Mouse (Mus musculus): ENCODE measurements at regions not wholly inside any gene's neighbourhood (a gene's known extent, or its start where the extent isn't known, plus 50 kb on each side); places are given as distances from the start of the nearest gene placed in this dataset.

GRCm38 (mm10) chr5:97330074-97330473 lies 62.1 kb downstream of the Naa11 start:
- H3K27ac ChIP-seq (replicated peaks): no peak overlapping the region
- H3K9ac ChIP-seq: no peak overlapping the region
- no peak overlapping the region for H3K4me3 ChIP-seq
- ATAC-seq (ENCODE audit: low read depth): no peak
- H3K4me2 ChIP-seq: no peak overlapping the region
- no peaks in the 10 kb centered on the region for H3K9me3 ChIP-seq
- 59% methylated on average over 1 of the region's 1 CpGs for WGBS
- H3K4me1 ChIP-seq (replicated peaks): no peaks in the 10 kb centered on the region
- no peaks in the 10 kb centered on the region for H3K27me3 ChIP-seq
- H3K36me3 ChIP-seq: no peaks in the 10 kb centered on the region

- WGBS: 76% methylated on average over 5 of the region's 5 CpGs
- ATAC-seq (ENCODE audit: low read depth): no peak
- Histone ChIP-seq H3K9ac (no peak overlapping the region), H3K27ac (replicated peaks) (no peak overlapping the region), H3K27me3 (no peaks in the 10 kb centered on the region), H3K4me1 (replicated peaks) (no peaks in the 10 kb centered on the region), H3K4me3 (no peak overlapping the region), H3K36me3 (no peaks in the 10 kb centered on the region), H3K4me2 (no peak overlapping the region), H3K9me3 (no peaks in the 10 kb centered on the region)
Measured at GRCm38 (mm10) chr5:97325831-97326230, 66.3 kb downstream of the Naa11 start.

GRCm38 (mm10) chr5:97323873-97324272 lies 68.3 kb downstream of the Naa11 start:
- Histone ChIP-seq H3K4me1 (replicated peaks) (no peaks in the 10 kb centered on the region), H3K9me3 (no peaks in the 10 kb centered on the region), H3K27me3 (no peaks in the 10 kb centered on the region), H3K9ac (no peak overlapping the region), H3K27ac (replicated peaks) (no peak overlapping the region), H3K4me2 (no peak overlapping the region), H3K36me3 (no peaks in the 10 kb centered on the region), H3K4me3 (no peak overlapping the region)
- WGBS: 47% methylated on average over 3 of the region's 3 CpGs
- no peak for ATAC-seq (ENCODE audit: low read depth)

GRCm38 (mm10) chr5:97319816-97320487 lies 72.2 kb downstream of the Naa11 start:
- no peak for ATAC-seq (ENCODE audit: low read depth)
- no peak overlapping the region for H3K27ac ChIP-seq (replicated peaks)
- H3K4me2 ChIP-seq: no peak overlapping the region
- no peaks in the 10 kb centered on the region for H3K27me3 ChIP-seq
- 92% methylated on average over 2 of the region's 2 CpGs for WGBS
- H3K9ac ChIP-seq: no peak overlapping the region
- H3K9me3 ChIP-seq: no peaks in the 10 kb centered on the region
- no peaks in the 10 kb centered on the region for H3K36me3 ChIP-seq
- no peak overlapping the region for H3K4me3 ChIP-seq
- no peaks in the 10 kb centered on the region for H3K4me1 ChIP-seq (replicated peaks)

GRCm38 (mm10) chr5:97306902-97307301 lies 85.3 kb downstream of the Naa11 start:
- H3K9me3 ChIP-seq: no peaks in the 10 kb centered on the region
- H3K4me2 ChIP-seq: no peak overlapping the region
- H3K27ac ChIP-seq (replicated peaks): no peak overlapping the region
- H3K27me3 ChIP-seq: no peaks in the 10 kb centered on the region
- no peak overlapping the region for H3K9ac ChIP-seq
- 59% methylated on average over 4 of the region's 4 CpGs for WGBS
- no peak for ATAC-seq (ENCODE audit: low read depth)
- H3K4me3 ChIP-seq: no peak overlapping the region
- H3K36me3 ChIP-seq: no peaks in the 10 kb centered on the region
- H3K4me1 ChIP-seq (replicated peaks): no peaks in the 10 kb centered on the region

- no peaks in the 10 kb centered on the region for H3K9me3 ChIP-seq
- no peaks in the 10 kb centered on the region for H3K27me3 ChIP-seq
- H3K27ac ChIP-seq (replicated peaks): no peak overlapping the region
- no peak overlapping the region for H3K4me2 ChIP-seq
- no peaks in the 10 kb centered on the region for H3K36me3 ChIP-seq
- ATAC-seq (ENCODE audit: low read depth): no peak
- H3K4me3 ChIP-seq: no peak overlapping the region
- H3K4me1 ChIP-seq (replicated peaks): no peaks in the 10 kb centered on the region
- 87% methylated on average over 4 of the region's 4 CpGs for WGBS
- H3K9ac ChIP-seq: no peak overlapping the region
Measured at GRCm38 (mm10) chr5:97304921-97305320, 87.3 kb downstream of the Naa11 start.

GRCm38 (mm10) chr5:97301621-97302020 lies 90.6 kb downstream of the Naa11 start:
- Histone ChIP-seq H3K27me3 (no peaks in the 10 kb centered on the region), H3K4me1 (replicated peaks) (peaks cover 4% of the 10 kb centered on the region; the same call in 1 of the 2 replicates), H3K4me3 (no peak overlapping the region), H3K9ac (no peak overlapping the region), H3K4me2 (no peak overlapping the region), H3K27ac (replicated peaks) (no peak overlapping the region), H3K36me3 (no peaks in the 10 kb centered on the region), H3K9me3 (no peaks in the 10 kb centered on the region)
- no peak for ATAC-seq (ENCODE audit: low read depth)
- 79% methylated on average over 4 of the region's 4 CpGs for WGBS

- Histone ChIP-seq H3K4me2 (no peak overlapping the region), H3K27me3 (no peaks in the 10 kb centered on the region), H3K4me1 (replicated peaks) (peaks cover 4% of the 10 kb centered on the region; the same call in 1 of the 2 replicates)
Measured at GRCm38 (mm10) chr5:97300861-97301260, 91.3 kb downstream of the Naa11 start.

GRCm38 (mm10) chr5:97300114-97300840 lies 91.9 kb downstream of the Naa11 start:
- H3K4me3 ChIP-seq: no peak overlapping the region
- H3K4me2 ChIP-seq: no peak overlapping the region
- no peaks in the 10 kb centered on the region for H3K36me3 ChIP-seq
- no peak overlapping the region for H3K27ac ChIP-seq (replicated peaks)
- peaks cover 4% of the 10 kb centered on the region; the same call in 1 of the 2 replicates for H3K4me1 ChIP-seq (replicated peaks)
- no peak for ATAC-seq (ENCODE audit: low read depth)
- no peaks in the 10 kb centered on the region for H3K27me3 ChIP-seq
- 53% methylated on average over 6 of the region's 6 CpGs for WGBS
- H3K9ac ChIP-seq: no peak overlapping the region
- H3K9me3 ChIP-seq: no peaks in the 10 kb centered on the region

More at GRCm38 (mm10) chr5:97300861-97301260, 91.3 kb downstream of the Naa11 start:
- no peaks in the 10 kb centered on the region for H3K9me3 ChIP-seq
- WGBS: 30% methylated on average over 5 of the region's 5 CpGs
- H3K4me3 ChIP-seq: no peak overlapping the region
- no peaks in the 10 kb centered on the region for H3K36me3 ChIP-seq
- ATAC-seq (ENCODE audit: low read depth): no peak
- H3K9ac ChIP-seq: no peak overlapping the region
- H3K27ac ChIP-seq (replicated peaks): no peak overlapping the region

- Histone ChIP-seq H3K4me2 (no peak overlapping the region), H3K4me1 (replicated peaks) (peaks cover 4% of the 10 kb centered on the region; the same call in 1 of the 2 replicates), H3K36me3 (no peaks in the 10 kb centered on the region), H3K27me3 (no peaks in the 10 kb centered on the region; the same call in 1 of the 2 replicates), H3K4me3 (no peak overlapping the region), H3K9me3 (no peaks in the 10 kb centered on the region), H3K9ac (no peak overlapping the region), H3K27ac (replicated peaks) (no peak overlapping the region)
- 17% methylated on average over 5 of the region's 5 CpGs for WGBS
- no peak for ATAC-seq (ENCODE audit: low read depth)
Measured at GRCm38 (mm10) chr5:97299631-97300030, 92.5 kb downstream of the Naa11 start.

- no peak for ATAC-seq (ENCODE audit: low read depth)
- peaks cover 4% of the 10 kb centered on the region; the same call in 1 of the 2 replicates for H3K4me1 ChIP-seq (replicated peaks)
- no peaks in the 10 kb centered on the region; the same call in 1 of the 2 replicates for H3K27me3 ChIP-seq
- H3K27ac ChIP-seq (replicated peaks): no peak overlapping the region
- H3K9ac ChIP-seq: no peak overlapping the region
- no peak overlapping the region for H3K4me3 ChIP-seq
- H3K36me3 ChIP-seq: no peaks in the 10 kb centered on the region
- WGBS: 50% methylated on average over 3 of the region's 3 CpGs
- H3K4me2 ChIP-seq: no peak overlapping the region
- H3K9me3 ChIP-seq: no peaks in the 10 kb centered on the region
Measured at GRCm38 (mm10) chr5:97296213-97296612, 96.0 kb downstream of the Naa11 start.

- H3K4me2 ChIP-seq: no peak overlapping the region
- no peak overlapping the region for H3K9ac ChIP-seq
- no peaks in the 10 kb centered on the region for H3K9me3 ChIP-seq
- H3K4me1 ChIP-seq (replicated peaks): peaks cover 15% of the 10 kb centered on the region
- H3K27me3 ChIP-seq: no peaks in the 10 kb centered on the region; the same call in 1 of the 2 replicates
- 25% methylated on average over 2 of the region's 2 CpGs for WGBS
- no peaks in the 10 kb centered on the region for H3K36me3 ChIP-seq
- ATAC-seq (ENCODE audit: low read depth): peak; percentile 61; the same call in 1 of the 2 replicates
- H3K27ac ChIP-seq (replicated peaks): no peak overlapping the region
- H3K4me3 ChIP-seq: no peak overlapping the region
Measured at GRCm38 (mm10) chr5:97290166-97290681, 102.0 kb downstream of the Naa11 start.

Measured in neural tube, embryonic 13.5 days (tissue).